Mouse (Mus musculus) liver, embryonic 14.5 days (tissue): ENCODE results near the gene Numb.

ENCODE experiments used
- CTCF ChIP-seq: IDR thresholded peaks from 2 replicates; pipeline ENCODE4 v1.5.1; 2016; ENCODE audit warnings: antibody characterized with exemption, low read depth, control low read depth
- EP300 ChIP-seq: IDR thresholded peaks from 2 replicates; pipeline ENCODE4 v1.6.1; 2016; ENCODE audit warnings: antibody characterized with exemption, low read depth

DNA sequence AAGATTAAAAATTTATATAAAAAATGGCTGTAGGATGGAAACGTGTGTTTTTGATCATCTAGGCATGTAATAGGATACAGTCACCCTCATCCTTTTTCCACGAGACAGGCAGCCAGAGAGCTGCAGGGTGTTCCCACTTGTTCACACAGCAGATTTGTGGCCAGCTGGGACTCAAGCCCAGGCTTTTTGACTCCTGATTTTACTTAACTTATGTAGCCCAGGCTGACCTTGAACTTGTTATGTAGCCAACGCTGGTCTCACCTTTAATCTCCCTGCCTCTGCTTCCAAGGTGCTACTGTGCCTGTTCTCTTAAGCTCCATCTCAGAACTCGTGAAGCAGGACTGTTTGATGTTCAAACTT, 132.0 kb downstream of the Numb start:
- no peak for TF ChIP-seq CTCF
- no peak for TF ChIP-seq EP300
